Mouse (Mus musculus): Measurements from ENCODE around the gene 4632433K11Rik.

GRCm38 (mm10) chr7:5015118-5016001 lies 18.6 kb upstream of the 4632433K11Rik start, which contains the start of gene Gm44973:
- TF ChIP-seq POLR2A (IDR thresholded peaks at IDR 0.05; ENCODE audit: low read depth, low read length) (peak; percentile 68; the same call in 1 of the 2 replicates), CHD1 (IDR thresholded peaks at IDR 0.05; ENCODE audit: low read depth, low read length) (no peak), EP300 (IDR thresholded peaks at IDR 0.05; ENCODE audit: low read length) (no peak), CTCF (conservative IDR thresholded peaks at IDR 0.05 in 1 of 2, IDR thresholded peaks at IDR 0.05 in 1 of 2; ENCODE audit: low read depth in 2 of 2, low read length in 2 of 2) (no peak), RCOR1 (conservative IDR thresholded peaks at IDR 0.05; ENCODE audit: low read depth, low read length) (no peak), SMC3 (IDR thresholded peaks at IDR 0.05; ENCODE audit: low read depth, low read length) (no peak), ZKSCAN1 (IDR thresholded peaks at IDR 0.05; ENCODE audit: borderline replicate concordance, low read depth, low read length) (no peak)
